Mouse (Mus musculus): Measurements from ENCODE around the gene Ccdc126. TPM values are rescaled to one million over a fixed set of nuclear protein-coding genes. Genes with fewer than 3 reads are reported as not detected.

Gene Ccdc126
- polyA plus RNA-seq, 1 experiment from 2014 or later, result 9.6 TPM

- ATAC-seq (replicated peaks), result no peak
- H3K4me1 ChIP-seq, result no peaks in the 10 kb centered on the region
- H3K4me2 ChIP-seq, result no peak overlapping the region
- no peaks in the 10 kb centered on the region for H3K36me3 ChIP-seq (replicated peaks)
- no peak overlapping the region for H3K4me3 ChIP-seq
- 74% methylated on average over 4 of the region's 4 CpGs for WGBS
- no peaks in the 10 kb centered on the region for H3K9me3 ChIP-seq
- no peak overlapping the region for H3K27ac ChIP-seq
- H3K9ac ChIP-seq, result no peak overlapping the region
- no peaks in the 10 kb centered on the region for H3K27me3 ChIP-seq (replicated peaks)
Measured at GRCm38 (mm10) chr6:49355171-49355570, 36.1 kb downstream of the Ccdc126 start.

DNA sequence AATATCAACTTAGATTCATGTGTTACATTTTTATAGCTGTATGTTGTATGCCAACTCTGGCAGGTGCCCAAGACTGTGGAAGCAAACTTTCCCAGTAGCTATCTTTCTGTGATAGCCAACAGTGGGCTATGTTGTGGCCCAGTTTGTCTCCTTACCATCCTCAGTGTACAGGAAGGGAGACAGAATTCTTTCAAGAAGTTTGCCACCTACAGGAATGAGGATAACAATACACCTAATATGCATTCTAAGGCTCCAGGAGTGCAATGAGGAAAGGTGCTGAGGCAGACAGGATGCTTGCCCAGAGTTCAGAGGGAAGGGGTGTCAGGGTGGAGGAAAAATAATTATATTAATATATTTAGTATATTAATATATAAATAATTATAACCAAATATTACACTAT is 41.3 kb downstream of the Ccdc126 start:
- ATAC-seq (replicated peaks), result no peak
- Histone ChIP-seq H3K27ac (no peak overlapping the region), H3K9ac (no peak overlapping the region), H3K27me3 (replicated peaks) (no peaks in the 10 kb centered on the region), H3K4me1 (no peaks in the 10 kb centered on the region), H3K4me2 (no peak overlapping the region), H3K4me3 (no peak overlapping the region), H3K36me3 (replicated peaks) (no peaks in the 10 kb centered on the region), H3K9me3 (no peaks in the 10 kb centered on the region)

GRCm38 (mm10) chr6:49367159-49368054 is 48.3 kb downstream of the Ccdc126 start, which contains the start of gene Fam221a:
Gene Fam221a, plus strand, starts transcription at chr6:49367739.
- peak within 1 kb of the TSS; percentile 72 for H3K4me3 ChIP-seq
- peak within 1 kb of the TSS; percentile 67; the same call in 1 of the 2 replicates for H3K27ac ChIP-seq
- ATAC-seq (replicated peaks), result peak; percentile 97
- H3K36me3 ChIP-seq (replicated peaks), result no peaks in the 10 kb centered on the region
- no peaks in the 10 kb centered on the region for H3K27me3 ChIP-seq (replicated peaks)
- peaks cover 15% of the 10 kb centered on the region for H3K4me1 ChIP-seq
- H3K4me2 ChIP-seq, result peak within 1 kb of the TSS; percentile 97
- H3K9me3 ChIP-seq, result no peaks in the 10 kb centered on the region
- 3% methylated on average over 49 of the region's 49 CpGs for WGBS
- H3K9ac ChIP-seq, result peak within 1 kb of the TSS; percentile 58

GRCm38 (mm10) chr6:49368212-49368611 is 49.1 kb downstream of the Ccdc126 start:
- ATAC-seq (replicated peaks), result no peak
- H3K4me1 ChIP-seq, result peaks cover 15% of the 10 kb centered on the region
- no peaks in the 10 kb centered on the region for H3K36me3 ChIP-seq (replicated peaks)
- H3K4me3 ChIP-seq, result peak overlapping the region; percentile 72
- WGBS, result 33% methylated on average over 3 of the region's 3 CpGs
- H3K27me3 ChIP-seq (replicated peaks), result no peaks in the 10 kb centered on the region
- H3K4me2 ChIP-seq, result peak overlapping the region; percentile 97
- H3K9me3 ChIP-seq, result no peaks in the 10 kb centered on the region
- no peak overlapping the region for H3K27ac ChIP-seq
- peak overlapping the region; percentile 58 for H3K9ac ChIP-seq

DNA sequence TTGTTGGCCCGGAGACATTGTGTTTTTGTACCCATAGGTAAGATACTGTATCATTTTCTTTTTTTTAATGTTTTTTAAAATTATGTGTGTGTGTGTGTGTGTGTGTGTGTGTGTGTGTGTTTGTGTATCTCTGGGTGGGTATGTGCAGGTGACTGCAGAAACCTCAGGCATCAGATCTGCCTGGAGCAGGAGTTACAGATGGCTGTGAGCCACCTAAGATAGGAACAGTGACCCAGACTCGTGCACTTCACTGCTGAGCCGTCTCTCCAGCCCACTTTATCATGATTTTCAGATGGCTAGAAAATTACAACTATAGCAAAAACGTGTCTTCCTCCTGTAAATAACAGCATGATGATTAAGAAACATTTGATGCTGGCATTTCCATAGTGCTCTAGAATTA is 53.6 kb downstream of the Ccdc126 start:
- Histone ChIP-seq H3K9ac (no peak overlapping the region), H3K9me3 (no peaks in the 10 kb centered on the region), H3K4me3 (no peak overlapping the region), H3K36me3 (replicated peaks) (no peaks in the 10 kb centered on the region), H3K4me2 (no peak overlapping the region), H3K27ac (no peak overlapping the region), H3K4me1 (peaks cover 8% of the 10 kb centered on the region), H3K27me3 (replicated peaks) (no peaks in the 10 kb centered on the region)
- WGBS, result 79% methylated on average over 4 of the region's 4 CpGs
- no peak for ATAC-seq (replicated peaks)

- Histone ChIP-seq H3K4me1 (no peaks in the 10 kb centered on the region; the same call in 1 of the 2 replicates), H3K4me2 (no peak overlapping the region), H3K9me3 (no peaks in the 10 kb centered on the region), H3K9ac (no peak overlapping the region), H3K4me3 (no peak overlapping the region), H3K27ac (no peak overlapping the region), H3K36me3 (replicated peaks) (no peaks in the 10 kb centered on the region), H3K27me3 (replicated peaks) (no peaks in the 10 kb centered on the region)
- ATAC-seq (replicated peaks), result no peak
- 61% methylated on average over 2 of the region's 2 CpGs for WGBS
Measured at GRCm38 (mm10) chr6:49373943-49374342, 54.9 kb downstream of the Ccdc126 start.

DNA sequence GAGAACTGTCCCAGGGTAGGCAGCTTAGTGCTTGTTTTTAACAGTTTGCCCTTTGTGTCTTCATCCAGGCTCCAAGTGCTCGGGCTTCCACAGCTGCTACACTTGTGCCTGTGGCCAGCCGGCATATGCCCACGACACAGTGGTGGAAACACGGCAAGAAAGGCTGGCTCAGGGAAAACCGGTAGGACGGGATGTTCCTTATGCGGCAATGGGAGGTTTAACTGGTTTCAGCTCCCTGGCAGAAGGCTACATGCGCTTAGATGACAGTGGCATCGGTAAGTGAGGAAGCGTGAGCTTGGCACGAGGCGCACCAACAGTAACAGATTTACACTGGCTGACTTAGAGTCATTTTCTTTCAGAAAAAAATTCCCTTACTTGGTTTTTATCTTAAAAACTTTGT is 59.3 kb downstream of the Ccdc126 start:
- Histone ChIP-seq H3K9ac (no peak overlapping the region), H3K4me2 (no peak overlapping the region), H3K36me3 (replicated peaks) (no peaks in the 10 kb centered on the region), H3K4me1 (no peaks in the 10 kb centered on the region), H3K4me3 (no peak overlapping the region), H3K27ac (no peak overlapping the region), H3K27me3 (replicated peaks) (no peaks in the 10 kb centered on the region), H3K9me3 (no peaks in the 10 kb centered on the region)
- no peak for ATAC-seq (replicated peaks)
- WGBS, result 68% methylated on average over 12 of the region's 12 CpGs

Other genes with a start within 250 kb of the Ccdc126 start
- 54.2 and 58.6 TPM in 2 replicates for gene Malsu1, start 245.5 kb upstream of the Ccdc126 start, polyA plus RNA-seq (2015; fragmentation: Nextera tagmentation; extraction: Ambion mirVana)
- gene Igf2bp3, start 104.3 kb upstream of the Ccdc126 start, polyA plus RNA-seq (2015; fragmentation: Nextera tagmentation; extraction: Ambion mirVana), result 25.2 and 26.9 TPM in 2 replicates
- gene Tra2a, start 55.2 kb upstream of the Ccdc126 start, polyA plus RNA-seq (2015; fragmentation: Nextera tagmentation; extraction: Ambion mirVana), result 123 and 128 TPM in 2 replicates
- 4.0 and 5.1 TPM in 2 replicates for gene Fam221a, start 48.5 kb downstream of the Ccdc126 start, polyA plus RNA-seq (2015; fragmentation: Nextera tagmentation; extraction: Ambion mirVana)
- 0.20 TPM in 1 of 2 replicates, not detected in the other for gene Stk31, start 76.3 kb downstream of the Ccdc126 start, polyA plus RNA-seq (2015; fragmentation: Nextera tagmentation; extraction: Ambion mirVana)

Data from midbrain, embryonic 15.5 days (tissue).